Mouse (Mus musculus) C2C12 (cell line): ENCODE measurements around the gene Rassf4.

ENCODE experiments used
- CTCF ChIP-seq: IDR thresholded peaks from one replicate; pipeline ENCODE4 v1.5.1; 2011; ENCODE audit not compliant: control insufficient read depth, insufficient read depth, insufficient read length
- MAX ChIP-seq: IDR thresholded peaks from one replicate; pipeline ENCODE4 v1.6.1; 2011; ENCODE audit warnings: mild to moderate bottlenecking, control low read depth
- MYOG ChIP-seq: IDR thresholded peaks from one replicate; pipeline ENCODE4 v1.6.1; 2011; ENCODE audit not compliant: control insufficient read depth, insufficient read length; ENCODE audit errors: extremely low read depth

DNA sequence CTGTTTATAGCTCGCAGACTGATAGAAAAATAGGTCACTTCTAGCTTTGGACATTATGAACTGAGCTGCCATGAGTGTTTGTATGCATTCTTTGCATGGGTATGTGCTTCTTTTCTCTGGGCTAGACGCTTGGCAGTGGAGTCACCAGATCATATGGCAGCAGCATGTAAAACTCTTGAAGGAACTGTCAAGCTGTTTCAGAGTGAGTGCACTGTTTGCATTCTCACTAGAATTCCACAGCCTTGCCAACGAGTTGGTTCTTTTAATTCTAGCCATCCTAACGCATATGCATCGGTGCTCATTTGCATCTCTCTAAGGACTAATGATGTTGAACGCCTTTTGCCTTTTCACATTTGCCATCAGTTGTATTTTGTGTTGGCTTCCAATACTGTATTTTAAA lies 30.6 kb upstream of the Rassf4 start:
- TF ChIP-seq CTCF (no peak), MYOG (no peak), MAX (no peak)
